Mouse (Mus musculus) testis, adult 2 months (tissue): Measurements from ENCODE around the gene Ppp1r3d.

Experiments
- CTCF ChIP-seq: fragments of 200-500 bp; IDR thresholded peaks from 2 replicates; pipeline ENCODE4 v1.5.1; 2012; ENCODE audit warnings: low read depth, mild to moderate bottlenecking, inconsistent platforms, low read length, moderate library complexity; ENCODE audit not compliant: control insufficient read depth, insufficient read depth, insufficient replicate concordance
- POLR2A ChIP-seq: fragments of 200-500 bp; IDR thresholded peaks from 2 replicates; pipeline ENCODE4 v1.6.1; 2012; ENCODE audit warnings: low read depth, mild to moderate bottlenecking, inconsistent platforms, low read length, moderate library complexity; ENCODE audit not compliant: control insufficient read depth

GRCm38 (mm10) chr2:178426229-178426628 is 12.0 kb upstream of the Ppp1r3d start:
- TF ChIP-seq CTCF (no peak), POLR2A (no peak)
